Comparison of ENCODE assay signal across 8 mouse cellular contexts in the genomic region with DNA sequence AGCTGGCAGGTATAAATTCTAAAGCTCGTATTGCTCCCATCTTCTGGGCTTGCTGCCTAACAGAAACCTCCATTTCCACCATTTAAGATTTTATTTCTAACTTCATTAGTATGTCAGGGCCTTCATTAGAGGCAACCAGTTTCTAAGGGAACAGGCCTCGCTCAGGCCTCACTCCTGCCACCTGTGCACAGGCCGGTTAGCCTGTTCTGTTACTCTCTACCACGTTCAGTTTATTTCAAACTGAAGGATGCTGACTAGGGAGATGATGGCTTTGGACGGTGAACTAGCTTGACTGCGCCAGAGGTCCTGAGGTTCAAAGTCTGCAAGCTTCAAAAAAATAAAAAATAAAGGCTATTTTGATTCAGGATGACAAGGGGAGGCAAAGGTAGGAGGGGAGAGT. TPM values are rescaled to one million over a fixed set of nuclear protein-coding genes. Genes with fewer than 3 reads are reported as not detected.
DNase-seq lines count a peak whose midpoint lies in the region; ATAC-seq and TF ChIP-seq lines count a peak whose summit lies in the region.

No protein-coding gene starts in this region.

- no peak for DNase-seq in left cerebral cortex, adult 2 months (ENCODE audit: extremely low spot score in 1 of 2, low spot score in 2 of 2)
- DNase-seq in left cerebral cortex, postnatal 10 days (ENCODE audit: extremely low spot score in 1 of 2, low spot score in 2 of 2), result no peak
- peak; percentile 43 for DNase-seq in R1 (ENCODE audit: low read depth, low spot score)
- peak; percentile 49 for DNase-seq in limb, embryonic 11.5 days (ENCODE audit: low spot score)
- DNase-seq in layer of hippocampus, adult 8-10 months (ENCODE audit: low spot score in 2 of 2), result no peak

- ATAC-seq in forebrain, embryonic 15.5 days (replicated peaks), result no peak
- no peak for ATAC-seq in limb, embryonic 11.5 days (ENCODE audit: insufficient number of reproducible peaks, low FRiP score, low TSS enrichment, low read depth)
- no peak for ATAC-seq in neural tube, embryonic 13.5 days (ENCODE audit: low read depth)
- no peak for ATAC-seq in megakaryocyte progenitor cell, adult 5-6 weeks (replicated peaks; ENCODE audit: poor library complexity)

- intact Hi-C loops in left cerebral cortex, adult 2 months (cut with DNase I), result loop anchor here (2.0 to 10.0 kb wide), 5 partner anchors 45 to 595 kb away; a partner anchor contains a TSS
- intact Hi-C loops in left cerebral cortex, postnatal 10 days (cut with DNase I), result loop anchor here (5.0 kb wide), 1 partner anchor 38 kb away; no protein-coding TSS in a partner anchor

- peak overlapping the region; percentile 72 for H3K4me2 ChIP-seq in forebrain, embryonic 15.5 days (replicated peaks)
- peak overlapping the region; percentile 73 for H3K4me2 ChIP-seq in limb, embryonic 11.5 days (ENCODE audit: low read depth, severe bottlenecking)
- peak overlapping the region; percentile 84 for H3K4me2 ChIP-seq in neural tube, embryonic 13.5 days

- peaks cover 40% of the 10 kb centered on the region for H3K4me1 ChIP-seq in forebrain, embryonic 15.5 days
- H3K4me1 ChIP-seq in limb, embryonic 11.5 days (ENCODE audit: control insufficient read depth, insufficient read depth, low read length), result no peaks in the 10 kb centered on the region
- peaks cover 48% of the 10 kb centered on the region for H3K4me1 ChIP-seq in neural tube, embryonic 13.5 days (replicated peaks)

- peak overlapping the region; percentile 96 for H3K9ac ChIP-seq in forebrain, embryonic 15.5 days (replicated peaks)
- H3K9ac ChIP-seq in limb, embryonic 11.5 days (ENCODE audit: low read length), result peak overlapping the region; percentile 96
- H3K9ac ChIP-seq in neural tube, embryonic 13.5 days, result peak overlapping the region; percentile 92

- H3K9me3 ChIP-seq in forebrain, embryonic 15.5 days, result no peaks in the 10 kb centered on the region
- no peaks in the 10 kb centered on the region for H3K9me3 ChIP-seq in limb, embryonic 11.5 days (ENCODE audit: control insufficient read depth, low read length)
- no peaks in the 10 kb centered on the region for H3K9me3 ChIP-seq in neural tube, embryonic 13.5 days

- TF ChIP-seq CTCF in left cerebral cortex, adult 2 months (IDR thresholded peaks at IDR 0.05), result no peak

- 10% methylated on average over 6 of the region's 6 CpGs for WGBS in forebrain, embryonic 15.5 days
- 14% methylated on average over 6 of the region's 6 CpGs for WGBS in limb, embryonic 11.5 days
- WGBS in neural tube, embryonic 13.5 days, result 12% methylated on average over 6 of the region's 6 CpGs

- H3K4me3 ChIP-seq in left cerebral cortex, adult 2 months, result peak overlapping the region; percentile 94
- H3K4me3 ChIP-seq in forebrain, embryonic 15.5 days, result peak overlapping the region; percentile 75
- H3K4me3 ChIP-seq in limb, embryonic 11.5 days (ENCODE audit: low read depth, low read length), result peak overlapping the region; percentile 73
- H3K4me3 ChIP-seq in neural tube, embryonic 13.5 days, result peak overlapping the region; percentile 61

- no peaks in the 10 kb centered on the region for H3K27me3 ChIP-seq in forebrain, embryonic 15.5 days
- no peaks in the 10 kb centered on the region for H3K27me3 ChIP-seq in limb, embryonic 11.5 days (ENCODE audit: control insufficient read depth, insufficient read depth, low read length)
- H3K27me3 ChIP-seq in neural tube, embryonic 13.5 days, result no peaks in the 10 kb centered on the region

- H3K36me3 ChIP-seq in forebrain, embryonic 15.5 days, result peaks cover 14% of the 10 kb centered on the region; the same call in 1 of the 2 replicates
- H3K36me3 ChIP-seq in limb, embryonic 11.5 days (ENCODE audit: control insufficient read depth, insufficient read depth, low read length), result peaks cover 4% of the 10 kb centered on the region
- H3K36me3 ChIP-seq in neural tube, embryonic 13.5 days, result peaks cover 28% of the 10 kb centered on the region

- peak overlapping the region; percentile 97 for H3K27ac ChIP-seq in left cerebral cortex, adult 2 months
- peak overlapping the region; percentile 98 for H3K27ac ChIP-seq in forebrain, embryonic 15.5 days (replicated peaks)
- H3K27ac ChIP-seq in limb, embryonic 11.5 days (replicated peaks; ENCODE audit: low read depth, low read length), result peak overlapping the region; percentile 90
- H3K27ac ChIP-seq in neural tube, embryonic 13.5 days (replicated peaks), result peak overlapping the region; percentile 98

RNA-seq across cellular contexts. Expression of a gene that starts 1.9 kb away (rescaled TPM):
- 10 to 100 TPM; 11.1 to 14.8 TPM for total RNA-seq in left cerebral cortex, adult 2 months (2021)
- total RNA-seq in left cerebral cortex, postnatal 10 days (2021), result 1 to 10 TPM; 9.7 to 9.8 TPM
- 56.8 and 62.4 TPM in 2 replicates for polyA plus RNA-seq in forebrain, embryonic 15.5 days (2015; fragmentation: Nextera tagmentation; extraction: Ambion mirVana)
- 63.9 and 73.3 TPM in 2 replicates for polyA plus RNA-seq in limb, embryonic 11.5 days (2014; fragmentation: Nextera tagmentation; extraction: Ambion mirVana)
- 45.9 and 48.1 TPM in 2 replicates for polyA plus RNA-seq in neural tube, embryonic 13.5 days (2015; fragmentation: Nextera tagmentation; extraction: Ambion mirVana)
- 10 to 100 TPM in 2 of 4 experiments, 1 to 10 TPM in 2; 7.0 to 12.5 (median 10.0) TPM for total RNA-seq in layer of hippocampus, adult 8-10 months (2022)
- total RNA-seq in megakaryocyte progenitor cell, adult 5-6 weeks (2015), result 58.2 and 76.2 TPM in 2 replicates
- 57.1 and 73.8 TPM in 2 replicates for total RNA-seq in megakaryocyte progenitor cell, adult 5-6 weeks (2017)

RNA-seq across cellular contexts. Expression of a gene that starts 45.0 kb away (rescaled TPM):
- total RNA-seq in left cerebral cortex, adult 2 months (2021), result 10 to 100 TPM; 35.3 to 39.2 TPM
- 10 to 100 TPM; 26.7 to 34.4 TPM for total RNA-seq in left cerebral cortex, postnatal 10 days (2021)
- polyA plus RNA-seq in forebrain, embryonic 15.5 days (2015; fragmentation: Nextera tagmentation; extraction: Ambion mirVana), result 24.6 and 25.1 TPM in 2 replicates
- polyA plus RNA-seq in limb, embryonic 11.5 days (2014; fragmentation: Nextera tagmentation; extraction: Ambion mirVana), result 19.7 and 22.4 TPM in 2 replicates
- polyA plus RNA-seq in neural tube, embryonic 13.5 days (2015; fragmentation: Nextera tagmentation; extraction: Ambion mirVana), result 16.1 and 22.5 TPM in 2 replicates
- total RNA-seq in layer of hippocampus, adult 8-10 months (2022), result 10 to 100 TPM; 44.2 to 55.6 (median 52.2) TPM
- total RNA-seq in megakaryocyte progenitor cell, adult 5-6 weeks (2015), result 149 and 164 TPM in 2 replicates
- 35.3 and 55.5 TPM in 2 replicates for total RNA-seq in megakaryocyte progenitor cell, adult 5-6 weeks (2017)

RNA-seq across cellular contexts. Expression of a gene that starts 45.4 kb away (rescaled TPM):
- total RNA-seq in left cerebral cortex, adult 2 months (2021), result 1 to 10 TPM in 1 of 2 experiments, not detected in 1; 2.1 TPM
- 1 to 10 TPM in 1 of 2 experiments, not detected in 1; 1.2 TPM for total RNA-seq in left cerebral cortex, postnatal 10 days (2021)
- polyA plus RNA-seq in forebrain, embryonic 15.5 days (2015; fragmentation: Nextera tagmentation; extraction: Ambion mirVana), result not detected in 2 replicates
- not detected in 2 replicates for polyA plus RNA-seq in limb, embryonic 11.5 days (2014; fragmentation: Nextera tagmentation; extraction: Ambion mirVana)
- polyA plus RNA-seq in neural tube, embryonic 13.5 days (2015; fragmentation: Nextera tagmentation; extraction: Ambion mirVana), result 1.3 TPM in 1 of 2 replicates, not detected in the other
- total RNA-seq in layer of hippocampus, adult 8-10 months (2022), result under 1 TPM in 1 of 4 experiments, not detected in 3; 0.96 TPM
- total RNA-seq in megakaryocyte progenitor cell, adult 5-6 weeks (2015), result 0.78 TPM in 1 of 2 replicates, not detected in the other
- not detected in 2 replicates for total RNA-seq in megakaryocyte progenitor cell, adult 5-6 weeks (2017)

RNA-seq across cellular contexts. Expression of a gene that starts 51.7 kb away (rescaled TPM):
- total RNA-seq in left cerebral cortex, adult 2 months (2021), result 10 to 100 TPM; 79.8 to 85.7 TPM
- 10 to 100 TPM; 44.3 to 46.7 TPM for total RNA-seq in left cerebral cortex, postnatal 10 days (2021)
- 72.1 and 74.5 TPM in 2 replicates for polyA plus RNA-seq in forebrain, embryonic 15.5 days (2015; fragmentation: Nextera tagmentation; extraction: Ambion mirVana)
- 34.4 and 36.4 TPM in 2 replicates for polyA plus RNA-seq in limb, embryonic 11.5 days (2014; fragmentation: Nextera tagmentation; extraction: Ambion mirVana)
- 35.7 and 41.9 TPM in 2 replicates for polyA plus RNA-seq in neural tube, embryonic 13.5 days (2015; fragmentation: Nextera tagmentation; extraction: Ambion mirVana)
- 10 to 100 TPM; 87.2 to 96.6 (median 91.0) TPM for total RNA-seq in layer of hippocampus, adult 8-10 months (2022)
- total RNA-seq in megakaryocyte progenitor cell, adult 5-6 weeks (2015), result 12.0 and 16.8 TPM in 2 replicates
- 9.2 and 10.8 TPM in 2 replicates for total RNA-seq in megakaryocyte progenitor cell, adult 5-6 weeks (2017)

Comparison
In these comparisons a context has a peak if more than half of its experiments do, and no peak if none do; other contexts are left out.
1. DNase-seq: peak in R1 (single experiment) and limb, embryonic 11.5 days (single experiment); none in left cerebral cortex, adult 2 months (0 of 2), left cerebral cortex, postnatal 10 days (0 of 2) and layer of hippocampus, adult 8-10 months (0 of 2).
2. Peak in every context shown above with its lines, with median percentiles within 50 percentile points of each other: H3K27ac ChIP-seq, H3K4me3 ChIP-seq, H3K4me2 ChIP-seq and H3K9ac ChIP-seq.